Mouse (Mus musculus) embryonic fibroblast, embryonic 13.5 days (primary cell): Measurements from ENCODE around the gene Crlf1.

Source experiments
- CTCF ChIP-seq: IDR thresholded peaks from 2 replicates; pipeline ENCODE4 v1.5.1; 2011; ENCODE audit warnings: mild to moderate bottlenecking, control low read depth, low read length, moderate library complexity, borderline replicate concordance; ENCODE audit not compliant: insufficient read depth
- POLR2A ChIP-seq: IDR thresholded peaks from 2 replicates; pipeline ENCODE4 v1.6.1; 2011; ENCODE audit warnings: low read depth, mild to moderate bottlenecking, control low read depth, low read length, moderate library complexity

DNA sequence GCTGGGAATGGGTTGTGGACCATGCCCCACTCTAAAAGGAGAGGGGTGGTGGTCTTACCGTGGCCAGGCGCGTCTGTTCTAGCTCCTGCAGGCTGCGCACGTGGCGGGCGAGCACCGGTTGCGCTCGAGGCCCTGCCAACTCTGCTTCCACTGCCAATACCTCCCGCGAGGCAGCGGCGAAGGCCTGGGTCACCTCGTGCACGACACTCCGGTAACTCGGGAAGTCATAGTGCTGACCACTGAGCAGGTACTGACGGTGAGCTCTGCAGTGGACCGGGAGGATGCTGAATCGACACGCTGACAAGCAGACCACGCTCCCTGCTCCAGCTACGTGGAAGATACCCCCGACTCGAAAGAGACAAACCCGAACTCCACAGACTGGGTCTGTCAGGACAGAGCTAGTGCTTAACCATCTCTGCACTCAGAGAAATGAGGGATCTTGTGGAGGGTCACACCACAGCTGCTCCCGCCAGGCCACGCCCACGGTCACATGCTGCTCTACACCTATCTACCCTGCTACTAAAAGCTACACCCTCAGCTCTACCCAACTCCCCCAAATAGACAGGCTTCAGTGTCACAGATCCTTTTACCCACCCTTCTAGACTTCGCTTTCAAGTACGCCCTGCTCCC, 12.9 kb downstream of the Crlf1 start:
- TF ChIP-seq POLR2A (no peak; the same call in 1 of the 2 replicates), CTCF (no peak)
